Mouse (Mus musculus) kidney, postnatal 4 days (tissue): Measurements from ENCODE around the gene Sel1l.

Experiments
- DNase-seq, 2 experiments: peaks; one replicate each; pipeline ENCODE4 v3.0.0; 2021; ENCODE audit warnings: mixed read lengths in 2 of 2

Gene Sel1l

DNA sequence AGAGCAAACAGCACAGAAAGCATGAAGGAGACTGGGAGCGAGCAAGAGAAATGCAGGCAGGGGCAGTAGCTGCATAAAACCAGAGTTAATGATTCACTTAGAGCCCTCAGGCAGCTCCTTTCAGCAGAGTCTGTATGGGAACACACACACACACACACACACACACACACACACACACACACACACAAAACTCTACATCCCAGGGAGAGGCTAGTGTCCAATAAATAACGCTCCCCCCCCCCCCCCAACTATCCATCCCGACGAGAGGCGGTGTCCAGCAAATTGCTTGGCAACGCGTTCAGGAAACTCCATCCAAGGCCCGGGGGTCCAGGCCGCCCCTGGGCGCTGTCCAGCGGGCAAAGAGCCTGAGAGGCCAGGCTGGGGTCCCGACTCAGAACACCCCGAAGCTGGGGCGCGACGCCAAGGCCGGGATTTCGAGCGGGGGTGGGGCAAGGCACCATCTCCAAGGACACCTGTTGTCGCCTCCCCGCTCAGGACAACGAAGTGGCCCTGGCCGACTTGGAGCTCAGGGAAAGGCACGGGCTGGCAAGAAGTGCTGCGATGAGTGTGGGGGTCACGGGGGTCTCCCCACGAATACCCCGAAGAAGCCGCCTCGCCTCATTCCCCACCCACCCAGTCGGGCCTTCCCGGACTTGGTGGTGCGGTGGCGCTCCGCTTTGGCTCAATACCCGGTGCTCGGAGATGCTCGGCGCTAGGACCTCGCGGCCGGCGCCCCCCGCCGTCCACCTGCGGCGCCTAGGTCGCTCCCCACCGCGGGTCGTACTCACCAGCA is 70.5 kb downstream of the Sel1l start:
- DNase-seq, result peak; percentile 70 to 77

DNA sequence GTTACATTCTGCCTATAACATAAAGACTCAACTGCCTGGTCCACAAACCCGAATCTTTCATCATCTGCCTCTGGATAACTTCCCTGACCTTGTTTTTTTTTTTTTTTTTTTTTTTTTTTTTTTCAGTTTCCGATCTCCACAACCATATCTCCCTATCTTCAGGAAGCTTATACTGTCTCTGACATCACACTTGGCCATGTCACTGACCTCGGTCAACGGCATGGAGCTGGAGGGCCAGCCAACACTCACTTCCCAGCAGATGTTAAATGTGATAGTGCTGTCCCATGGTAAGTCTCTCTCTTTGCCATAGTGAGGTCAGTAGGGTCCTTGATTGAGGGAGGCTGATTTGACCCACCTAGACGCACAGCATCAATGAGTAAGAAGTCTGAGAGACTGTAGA is 72.6 kb downstream of the Sel1l start:
- DNase-seq, result no peak

DNA sequence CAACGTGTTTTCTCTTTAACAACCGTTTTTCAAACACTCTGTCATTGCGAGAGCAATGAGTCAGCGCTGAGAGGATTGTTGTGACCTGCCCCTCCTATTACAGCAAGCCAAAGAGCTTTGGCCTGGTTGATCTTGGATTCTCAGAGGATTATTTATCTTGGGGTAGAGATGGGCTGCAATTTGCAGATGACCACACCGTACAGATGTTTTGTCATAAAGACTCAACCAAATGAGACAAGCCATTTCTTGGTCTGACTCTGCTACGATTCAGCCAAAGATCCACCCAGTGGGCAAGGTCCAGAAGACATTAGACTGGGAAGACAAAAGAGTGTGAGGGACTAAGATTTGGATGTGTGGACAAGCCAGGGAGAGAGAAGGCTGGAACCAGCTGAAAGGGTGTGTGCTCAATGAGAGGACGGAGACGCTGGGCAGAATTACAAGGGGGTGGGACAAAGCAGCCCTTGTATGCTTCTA is 74.1 kb downstream of the Sel1l start:
- DNase-seq, result no peak

DNA sequence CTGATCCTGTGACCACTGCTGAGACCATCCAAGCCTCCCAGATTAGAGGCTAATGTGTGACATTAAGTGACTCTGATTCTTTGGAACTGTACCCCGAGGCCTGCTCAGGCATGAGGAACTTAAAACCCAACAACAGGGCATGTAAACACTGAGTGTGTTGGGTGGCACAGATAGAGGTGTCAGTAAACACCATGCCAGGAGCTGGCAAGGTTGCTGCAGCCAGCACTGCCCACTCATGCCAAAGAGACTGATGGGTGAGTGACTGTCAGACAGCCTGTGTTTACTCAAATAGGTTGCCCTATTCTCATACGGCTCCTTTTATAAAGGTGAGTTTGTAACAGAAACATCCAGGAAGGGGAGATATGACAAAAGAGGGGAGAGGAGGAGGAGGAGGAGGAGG is 80.1 kb downstream of the Sel1l start:
- DNase-seq, result no peak

DNA sequence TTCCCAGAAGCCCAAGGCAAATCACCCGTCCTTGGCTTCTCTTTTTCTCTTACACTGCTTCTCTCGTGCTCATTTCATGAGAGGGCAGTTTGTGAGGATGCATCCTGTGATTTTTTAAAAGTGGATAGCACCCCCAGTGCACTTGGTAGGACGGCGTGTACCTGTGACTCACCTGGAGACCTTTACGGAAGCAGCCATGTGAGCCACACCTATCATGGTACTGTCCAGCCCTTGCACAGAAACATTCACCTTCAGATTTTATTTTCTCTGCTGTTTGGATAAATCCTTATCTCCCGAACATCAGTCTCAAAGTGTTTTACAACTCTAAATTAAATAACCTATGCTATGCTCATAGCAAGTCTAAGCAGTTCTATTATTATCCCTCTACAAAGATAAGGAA is 80.8 kb downstream of the Sel1l start:
- no peak for DNase-seq

DNA sequence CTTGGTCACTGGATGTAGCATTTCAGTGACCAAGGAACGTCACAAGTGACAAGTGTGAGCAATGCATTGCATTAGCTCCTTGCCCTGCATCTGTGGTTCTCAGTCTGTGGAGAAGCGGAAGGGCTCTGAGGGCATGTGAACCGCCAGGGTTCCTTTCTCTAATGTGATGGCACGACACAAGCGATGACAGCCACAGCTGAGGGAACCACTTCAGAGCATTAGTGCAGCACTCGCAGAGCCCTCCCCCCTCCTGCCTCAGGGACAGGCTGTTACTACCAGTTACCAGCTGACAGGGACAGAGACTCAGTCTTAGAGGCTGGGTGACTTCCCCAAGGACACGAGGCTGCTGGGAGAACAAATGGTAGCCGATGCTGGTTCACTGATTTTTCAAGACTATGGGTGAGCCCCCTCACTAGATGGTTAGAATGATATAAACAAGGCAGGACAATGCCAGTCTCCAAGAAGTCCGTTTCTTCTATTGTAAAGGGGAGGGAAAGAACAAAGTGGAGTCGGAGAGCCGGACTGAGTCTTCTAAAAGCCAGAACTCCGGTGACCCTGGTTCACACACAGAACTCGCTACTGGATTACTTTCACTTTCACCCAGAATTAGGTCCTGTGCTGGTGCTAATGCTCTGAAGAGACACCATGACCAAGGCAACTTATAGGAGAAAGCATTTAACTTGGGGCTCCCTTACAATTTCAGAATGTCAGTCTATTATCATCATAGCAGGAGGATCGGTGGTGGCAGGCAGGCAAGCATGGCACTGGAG is 82.4 kb downstream of the Sel1l start:
- DNase-seq, result peak; percentile 46 to 64

DNA sequence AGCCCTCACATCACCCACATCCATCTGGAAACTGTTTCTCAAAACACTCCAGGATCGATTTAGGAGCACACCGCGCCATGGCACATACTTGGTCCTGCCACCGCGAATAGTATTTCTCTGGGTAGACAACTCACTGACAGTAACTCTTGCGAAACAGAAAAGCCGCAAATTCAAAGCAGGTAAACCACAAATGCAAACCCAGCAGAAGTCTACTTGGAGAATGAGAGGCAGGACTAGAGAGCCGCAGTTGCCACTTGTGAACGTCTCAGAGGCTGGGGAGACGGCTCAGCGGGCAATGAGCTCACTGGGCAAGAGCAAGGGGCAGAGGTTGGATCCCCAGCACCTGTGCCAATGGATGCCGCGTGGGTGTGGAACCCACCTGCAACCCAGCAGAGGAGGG is 83.5 kb downstream of the Sel1l start:
- no peak for DNase-seq

DNA sequence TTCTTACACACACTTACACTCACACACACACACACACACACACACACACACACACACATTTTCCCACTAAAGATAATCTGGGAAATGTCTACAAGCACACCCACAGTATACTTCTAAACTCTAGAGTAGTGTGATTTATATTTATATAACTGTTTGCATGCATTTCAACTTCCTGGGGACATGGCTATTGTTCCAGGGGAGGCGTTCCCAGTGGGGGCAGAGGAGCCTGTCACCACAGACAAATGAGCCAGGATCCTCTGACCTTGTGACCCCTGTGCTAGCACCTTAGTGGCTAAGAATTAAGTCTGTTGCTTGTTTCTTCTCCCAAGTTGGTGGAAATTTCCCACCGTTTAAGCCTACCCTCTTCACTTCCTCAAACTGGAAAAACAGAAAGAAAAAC is 83.9 kb downstream of the Sel1l start:
- DNase-seq, result peak; percentile 16 to 57

DNA sequence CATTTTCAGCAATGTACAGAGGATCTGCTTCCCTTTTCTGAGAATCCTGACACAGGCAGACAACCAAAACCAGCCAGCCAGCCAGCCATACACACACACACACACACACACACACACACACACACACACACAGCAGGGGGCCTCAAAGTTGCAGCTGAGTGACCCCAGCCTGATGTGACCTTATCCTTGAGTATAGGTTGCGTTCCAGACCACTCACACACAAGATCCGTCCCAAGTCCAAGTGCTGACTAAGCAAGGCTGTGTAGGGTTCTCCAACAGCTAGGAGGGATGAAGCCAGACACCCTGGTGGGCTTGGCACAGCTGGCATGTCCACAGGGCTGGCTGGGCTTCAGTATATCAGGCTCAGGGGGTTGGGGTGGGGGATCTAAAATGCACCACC is 84.5 kb downstream of the Sel1l start:
- DNase-seq, result peak; percentile 20 to 34

DNA sequence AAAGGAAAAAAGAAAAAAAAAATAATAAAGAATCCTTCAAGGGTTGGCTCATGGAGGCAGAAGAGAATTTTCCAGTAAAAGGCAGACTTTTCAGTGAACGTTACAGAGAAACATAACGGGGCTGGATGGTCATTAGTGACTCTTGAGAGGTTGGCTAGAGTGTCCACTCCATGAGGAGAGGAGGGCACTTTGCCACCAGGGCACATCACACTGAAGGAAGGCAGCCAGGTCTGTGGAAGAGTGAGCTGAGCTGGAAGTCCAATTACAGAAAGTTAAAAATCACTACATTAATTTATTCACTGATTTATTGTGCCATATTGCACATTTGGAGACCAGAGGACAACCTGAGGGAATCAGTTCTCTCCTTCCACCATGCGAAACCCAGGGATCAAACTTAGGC is 89.1 kb downstream of the Sel1l start:
- DNase-seq, result no peak

DNA sequence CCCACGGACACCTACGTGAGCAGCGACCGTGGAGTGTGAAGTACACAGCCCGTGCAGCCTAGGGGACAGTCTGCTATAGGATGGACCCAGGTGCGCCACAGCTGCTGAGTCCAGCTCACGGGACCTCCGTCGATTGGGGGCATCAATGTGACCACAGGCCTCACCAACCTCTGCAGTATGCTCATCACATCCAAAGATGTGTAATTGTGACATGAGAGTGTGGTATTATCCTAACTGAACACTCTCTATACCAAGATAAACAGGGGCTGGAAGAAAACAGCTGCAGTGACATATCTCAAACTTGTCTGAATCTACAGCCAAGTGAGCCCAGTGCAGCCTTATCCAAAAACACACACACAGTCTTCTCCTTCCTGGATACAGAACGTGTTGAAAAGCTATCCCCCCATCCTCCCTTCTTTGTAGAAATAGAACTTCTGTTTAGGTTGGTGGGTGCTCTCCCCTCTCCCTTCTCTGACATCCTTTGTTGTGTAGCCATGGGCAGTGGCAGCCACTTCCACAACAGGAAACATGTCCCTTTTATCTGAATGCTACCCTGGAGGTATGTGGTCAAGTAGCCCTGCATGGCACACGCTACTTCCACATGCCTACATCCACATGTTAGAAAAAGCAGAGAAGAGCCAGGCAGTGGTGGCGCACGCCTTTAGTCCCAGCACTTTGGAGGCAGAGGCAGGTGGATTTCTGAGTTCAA is 90.9 kb downstream of the Sel1l start:
- DNase-seq, result no peak

DNA sequence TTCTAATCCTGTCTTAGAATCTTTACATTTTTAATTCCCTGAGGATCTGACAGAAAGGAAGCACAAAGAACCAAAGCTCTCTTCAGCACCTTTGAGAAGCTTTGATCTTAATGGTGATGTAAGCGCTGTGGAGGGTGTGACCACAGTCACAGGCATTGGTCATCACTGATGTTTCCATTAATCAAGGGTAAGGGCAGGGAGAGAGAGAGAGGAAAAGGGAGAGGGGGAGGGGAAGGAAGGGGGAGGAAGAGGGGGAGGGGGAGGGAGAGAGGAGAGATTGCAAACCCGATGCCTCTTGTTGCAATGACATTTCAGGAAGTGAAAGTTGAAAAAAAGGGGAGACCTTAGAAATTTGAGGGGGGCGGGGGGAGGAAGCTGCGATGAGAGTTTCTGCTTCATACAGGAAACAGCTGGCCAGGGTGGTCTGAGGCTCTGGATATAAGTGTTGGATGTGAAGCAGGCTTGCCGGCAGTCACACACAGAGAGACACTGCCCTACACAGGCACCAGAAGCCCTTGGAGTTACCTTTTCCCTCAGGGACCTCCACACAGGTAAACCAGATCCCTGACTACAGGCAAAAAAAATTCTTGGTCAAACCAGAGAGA is 92.3 kb downstream of the Sel1l start:
- DNase-seq, result peak in 1 of 2 experiments; percentile 62
